Mouse (Mus musculus) brain, adult 2 months (tissue): ENCODE measurements around the gene Hsd17b2.
"Not testable (repeated sequence)": the region's sequence is repeated elsewhere in the genome, so short reads cannot be mapped to it uniquely, and the experiment has no call there.

Experiments used
- DNase-seq: peaks from one replicate; pipeline ENCODE4 v3.0.0; 2011; ENCODE audit warnings: low read depth, low spot score

The Hsd17b2 gene

GRCm38 (mm10) chr8:117714604-117715003 is 12.9 kb downstream of the Hsd17b2 start:
- no peak for DNase-seq

GRCm38 (mm10) chr8:117715896-117716295 is 14.2 kb downstream of the Hsd17b2 start:
- DNase-seq = no peak

GRCm38 (mm10) chr8:117718152-117718860 is 16.6 kb downstream of the Hsd17b2 start:
- DNase-seq = no peak

GRCm38 (mm10) chr8:117726467-117726866 is 24.8 kb downstream of the Hsd17b2 start:
- DNase-seq = no peak

GRCm38 (mm10) chr8:117727561-117727960 is 25.9 kb downstream of the Hsd17b2 start:
- no peak for DNase-seq

GRCm38 (mm10) chr8:117728234-117728633 is 26.5 kb downstream of the Hsd17b2 start:
- DNase-seq = no peak

GRCm38 (mm10) chr8:117730980-117731379 is 29.3 kb downstream of the Hsd17b2 start:
- no peak for DNase-seq

GRCm38 (mm10) chr8:117736657-117737175 is 35.0 kb downstream of the Hsd17b2 start:
- DNase-seq = no peak

- not testable (repeated sequence) for DNase-seq
These were observed 36.5 kb downstream of the Hsd17b2 start for GRCm38 (mm10) chr8:117738206-117738605.

GRCm38 (mm10) chr8:117740387-117740998 is 38.8 kb downstream of the Hsd17b2 start:
- no peak for DNase-seq

- no peak for DNase-seq
These were observed 40.8 kb downstream of the Hsd17b2 start for GRCm38 (mm10) chr8:117742431-117743012.

GRCm38 (mm10) chr8:117746651-117747050 is 44.9 kb downstream of the Hsd17b2 start:
- DNase-seq = no peak

GRCm38 (mm10) chr8:117747428-117747827 is 45.7 kb downstream of the Hsd17b2 start:
- DNase-seq = no peak

- DNase-seq = no peak
These were observed 46.4 kb downstream of the Hsd17b2 start for GRCm38 (mm10) chr8:117747886-117748730.

- DNase-seq = no peak
These were observed 47.7 kb downstream of the Hsd17b2 start for GRCm38 (mm10) chr8:117749436-117749835.

GRCm38 (mm10) chr8:117757900-117758299 is 56.2 kb downstream of the Hsd17b2 start:
- DNase-seq = no peak

GRCm38 (mm10) chr8:117762776-117763175 is 61.1 kb downstream of the Hsd17b2 start:
- DNase-seq = no peak

- DNase-seq = no peak
These were observed 62.9 kb downstream of the Hsd17b2 start for GRCm38 (mm10) chr8:117764625-117765024.

GRCm38 (mm10) chr8:117765947-117766346 is 64.2 kb downstream of the Hsd17b2 start:
- DNase-seq = no peak

GRCm38 (mm10) chr8:117768971-117769370 is 67.3 kb downstream of the Hsd17b2 start:
- no peak for DNase-seq

- DNase-seq = no peak
These were observed 69.6 kb downstream of the Hsd17b2 start for GRCm38 (mm10) chr8:117771115-117771836.
